Mouse (Mus musculus) cerebellum, adult 2 months (tissue): Measurements from ENCODE around the gene Rbmxl1.

Source experiments
- CTCF ChIP-seq: fragments of 200-500 bp; IDR thresholded peaks from 2 replicates; pipeline ENCODE4 v1.5.1; 2011; ENCODE audit warnings: low read depth, mild to moderate bottlenecking, control low read depth, low read length, moderate library complexity, borderline replicate concordance; ENCODE audit not compliant: insufficient read depth
- POLR2A ChIP-seq: fragments of 200-500 bp; IDR thresholded peaks from 2 replicates; pipeline ENCODE4 v1.6.1; 2011; ENCODE audit warnings: low read length, control low read depth, borderline replicate concordance; ENCODE audit not compliant: insufficient read depth

DNA sequence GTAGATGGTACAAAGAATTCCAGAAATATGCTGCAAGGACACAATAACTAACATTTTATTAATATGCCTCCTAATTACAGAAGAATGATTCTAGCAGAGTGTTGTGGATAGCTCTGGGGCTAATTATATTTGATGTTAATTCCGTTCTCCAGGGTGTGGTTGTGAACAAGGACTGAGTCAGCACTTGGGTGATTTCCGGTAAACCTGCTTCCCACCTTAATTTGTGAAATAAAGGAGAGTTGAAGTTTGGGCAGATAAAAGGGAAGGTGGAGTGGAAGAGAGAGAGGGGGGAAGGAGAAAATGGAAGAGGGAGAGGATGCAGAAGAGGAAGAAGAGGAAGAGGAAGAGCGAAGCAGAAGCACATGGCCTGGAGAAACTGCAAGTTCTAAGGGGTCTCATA, 19.0 kb downstream of the Rbmxl1 start:
- TF ChIP-seq CTCF, result no peak
- no peak for TF ChIP-seq POLR2A
